Mouse (Mus musculus) retina, postnatal 7 days (tissue): ENCODE measurements around the gene Cpa2.
A peak's percentile ranks its signal among the peaks of the same experiment; 100 is the strongest.

Experiments
- DNase-seq: peaks from one replicate; pipeline ENCODE4 v3.0.0-alpha.2; 2012; ENCODE audit warnings: low read depth, low spot score

The Cpa2 gene

DNA sequence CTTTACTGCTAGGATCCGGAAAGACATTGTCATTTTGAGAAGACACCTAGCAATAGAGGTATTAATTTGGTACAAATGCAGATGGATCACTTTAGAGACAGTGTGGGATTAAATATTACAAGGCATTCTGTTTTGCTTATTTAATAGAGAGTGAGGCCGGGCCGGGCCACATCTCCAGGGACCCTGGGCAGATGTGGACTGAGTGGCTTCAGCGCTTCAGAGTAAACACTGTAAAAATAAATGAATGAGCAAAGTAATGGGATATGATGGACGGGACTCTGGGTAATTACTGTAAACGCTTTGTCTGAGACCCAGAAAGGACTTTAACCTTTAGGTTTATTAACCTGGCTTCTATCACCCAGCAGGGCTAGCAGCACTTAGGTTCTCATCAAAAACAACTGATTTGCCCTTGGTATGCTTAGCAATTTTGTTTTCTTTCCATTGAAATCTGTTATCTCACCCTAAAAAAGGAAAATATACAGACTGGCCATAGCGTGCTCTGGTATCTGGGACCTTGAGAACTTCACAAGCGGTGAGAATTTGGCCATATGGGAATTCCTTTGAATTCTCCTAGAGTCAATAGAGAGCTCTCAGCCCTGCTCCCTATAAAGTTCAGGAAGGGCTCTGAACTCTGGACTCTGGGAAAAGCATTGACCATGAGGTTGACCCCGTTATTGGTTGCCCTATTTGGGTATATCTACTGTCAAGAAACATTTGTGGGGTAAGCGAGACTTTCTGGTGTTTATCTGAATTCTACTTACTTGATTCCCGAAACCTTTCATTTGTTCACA lies at the start of gene Cpa2:
TSS of gene Cpa2 (plus strand) at position 574 of the 791 bp plus-strand sequence.
- no peak for DNase-seq

GRCm38 (mm10) chr6:30499049-30499448 lies 42.3 kb upstream of the Cpa2 start:
- DNase-seq, result no peak

GRCm38 (mm10) chr6:30508824-30509223 lies 32.6 kb upstream of the Cpa2 start:
- DNase-seq, result no peak

DNA sequence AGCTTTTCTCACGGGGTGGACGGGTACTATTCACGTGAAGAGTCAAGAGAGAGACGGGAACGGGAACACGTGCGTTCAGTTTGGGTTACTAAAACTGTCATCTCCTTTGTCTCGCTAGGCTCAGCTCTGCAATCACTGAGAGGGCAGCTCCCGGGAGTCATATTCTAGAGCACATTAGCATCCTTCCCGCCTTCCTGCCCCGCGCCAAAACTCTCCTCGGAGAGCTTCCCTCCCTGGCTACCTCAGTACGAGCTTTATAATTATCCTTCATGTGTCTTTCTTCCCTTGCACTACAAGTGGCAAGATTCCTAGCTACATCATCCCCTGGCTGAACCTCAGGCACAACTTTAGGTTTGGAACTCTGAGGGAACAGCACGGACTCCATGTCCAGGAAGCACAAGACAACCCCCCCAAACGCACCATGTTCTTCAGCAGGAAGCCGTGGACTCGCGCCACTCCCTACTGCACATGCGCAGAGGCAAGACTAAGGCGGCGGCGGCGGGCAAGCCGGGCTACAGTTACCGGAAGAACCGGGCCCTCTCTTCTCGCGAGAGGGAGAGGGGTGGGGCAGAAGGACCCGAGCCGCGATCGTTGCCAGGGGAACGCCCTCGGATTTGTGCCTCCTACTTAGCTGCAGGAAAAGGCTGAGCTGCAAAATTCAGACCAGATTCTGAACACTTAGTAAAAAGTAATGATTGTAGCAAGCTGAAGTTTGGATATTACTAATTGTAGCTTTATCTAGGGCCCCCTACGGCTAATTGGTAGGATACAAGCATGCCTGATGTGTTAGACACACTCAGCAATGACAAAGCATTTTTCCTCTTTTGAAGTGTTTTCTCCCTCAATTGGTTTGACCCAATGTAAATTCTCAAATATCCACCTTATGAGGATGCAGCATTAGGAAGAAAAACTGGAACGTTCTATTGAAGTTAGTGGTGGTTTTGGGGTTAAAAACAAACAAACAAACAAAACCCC lies 31.8 kb upstream of the Cpa2 start, which contains the start of the genes Tmem209 and Ssmem1:
TSS of gene Tmem209 (minus strand) at position 519 of the 975 bp plus-strand sequence.
TSS of gene Ssmem1 (plus strand) at position 585 of the 975 bp plus-strand sequence.
- DNase-seq, result peak; percentile 97

GRCm38 (mm10) chr6:30510291-30510690 lies 31.1 kb upstream of the Cpa2 start:
- no peak for DNase-seq

DNA sequence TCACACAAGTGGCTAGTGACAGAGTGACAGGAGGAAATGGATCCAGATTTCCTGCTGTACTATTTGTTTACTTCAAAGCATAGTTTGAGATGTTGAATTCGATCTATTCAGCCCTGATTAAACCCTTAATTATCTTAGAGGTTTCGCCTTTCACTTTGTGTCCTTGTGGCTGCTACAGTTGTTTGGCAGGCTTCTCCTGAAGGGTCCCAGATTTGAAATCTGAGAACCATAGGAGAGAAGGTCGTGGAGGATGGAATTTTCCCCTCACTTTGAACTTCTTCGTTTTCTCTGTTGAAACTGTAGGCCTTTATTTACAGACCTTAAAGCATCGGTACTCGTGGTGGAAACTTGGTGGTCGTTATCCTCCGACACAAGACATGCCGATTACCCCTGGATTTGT lies 27.1 kb upstream of the Cpa2 start:
- DNase-seq, result no peak

DNA sequence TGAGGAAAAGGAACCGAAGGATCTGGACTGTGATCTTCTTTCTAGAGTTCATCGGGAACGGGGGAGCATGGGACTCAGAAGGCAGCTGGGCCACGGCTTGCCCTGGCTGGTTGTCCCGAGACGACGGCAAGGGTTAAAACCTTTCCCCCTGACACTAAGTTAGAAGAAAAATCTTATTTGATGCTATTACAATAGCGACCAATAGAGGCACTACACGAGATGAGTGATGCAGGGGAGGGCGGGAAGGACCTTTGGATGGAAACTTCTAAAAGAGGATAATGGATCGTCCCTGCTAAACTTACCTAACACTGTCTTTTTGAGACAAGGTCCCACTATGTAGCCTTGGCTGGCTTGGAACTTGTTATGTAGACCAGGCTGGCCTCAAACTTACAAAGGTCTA lies 21.0 kb upstream of the Cpa2 start:
- DNase-seq, result no peak

- no peak for DNase-seq
Measured at GRCm38 (mm10) chr6:30525456-30526332, 15.7 kb upstream of the Cpa2 start.

GRCm38 (mm10) chr6:30526586-30527515 lies 14.5 kb upstream of the Cpa2 start:
- DNase-seq, result no peak

- DNase-seq, result no peak
Measured at GRCm38 (mm10) chr6:30528800-30529199, 12.6 kb upstream of the Cpa2 start.

DNA sequence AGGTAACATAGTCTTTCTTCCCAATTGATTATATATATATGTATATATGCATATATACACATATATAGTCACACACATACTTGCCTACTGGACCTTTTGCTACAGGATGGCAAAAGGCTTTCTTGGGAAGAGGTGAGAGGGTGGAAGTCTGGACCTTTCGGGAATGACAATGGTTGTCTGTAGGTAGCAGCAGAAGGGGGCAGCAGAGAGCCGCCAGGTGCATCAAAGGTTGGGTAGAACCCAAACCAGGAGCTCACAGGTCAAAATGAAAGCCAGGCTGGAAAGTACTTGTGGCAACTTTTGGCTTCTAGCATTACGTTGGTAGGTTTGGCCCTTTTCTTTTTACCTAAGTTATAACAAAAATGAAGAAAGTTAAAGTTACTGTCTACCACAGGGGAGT lies 6.0 kb upstream of the Cpa2 start:
- no peak for DNase-seq

DNA sequence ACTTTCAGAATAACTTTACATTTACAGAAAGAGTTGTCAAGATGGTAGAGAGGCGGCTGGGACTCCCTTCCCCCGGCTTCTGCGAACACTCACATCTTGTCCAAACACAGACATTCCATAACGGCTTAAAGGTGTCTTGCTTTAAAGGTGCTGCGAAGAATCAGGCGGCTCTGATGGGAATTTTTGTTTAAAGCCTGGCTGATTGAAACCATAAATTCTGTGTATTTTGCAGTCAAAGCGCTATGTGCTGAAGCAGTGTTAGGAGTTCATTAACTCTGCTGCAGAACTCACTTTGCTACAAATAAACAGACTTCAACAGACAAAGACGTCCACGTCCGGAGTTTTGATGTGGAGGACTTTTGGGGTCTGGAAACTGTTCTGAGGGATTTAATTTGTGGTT lies 3.1 kb upstream of the Cpa2 start:
- DNase-seq, result no peak

- DNase-seq, result no peak
Measured at GRCm38 (mm10) chr6:30538800-30539199, 2.6 kb upstream of the Cpa2 start.

GRCm38 (mm10) chr6:30542277-30542676 lies 895 bp downstream of the Cpa2 start:
- no peak for DNase-seq

DNA sequence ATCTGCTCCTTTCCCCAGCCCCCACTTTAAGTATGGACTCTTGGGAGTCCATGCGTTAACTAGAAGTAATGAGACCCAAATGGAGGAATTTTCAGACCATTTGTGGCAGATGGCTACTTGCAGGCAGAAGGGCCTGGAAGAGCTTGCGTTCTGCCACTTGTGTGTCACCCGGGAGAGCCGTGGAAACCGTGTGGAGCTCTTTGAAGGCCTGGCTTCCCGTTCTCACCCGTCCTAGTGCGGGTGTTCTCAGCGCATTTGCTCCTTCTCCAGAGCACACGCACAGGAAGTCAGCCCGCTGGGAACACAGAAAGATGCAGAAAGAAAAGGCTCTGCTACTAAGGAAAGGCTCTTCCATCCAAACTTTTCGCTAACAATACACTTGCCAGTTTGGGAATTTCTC lies 1.7 kb downstream of the Cpa2 start:
- no peak for DNase-seq

DNA sequence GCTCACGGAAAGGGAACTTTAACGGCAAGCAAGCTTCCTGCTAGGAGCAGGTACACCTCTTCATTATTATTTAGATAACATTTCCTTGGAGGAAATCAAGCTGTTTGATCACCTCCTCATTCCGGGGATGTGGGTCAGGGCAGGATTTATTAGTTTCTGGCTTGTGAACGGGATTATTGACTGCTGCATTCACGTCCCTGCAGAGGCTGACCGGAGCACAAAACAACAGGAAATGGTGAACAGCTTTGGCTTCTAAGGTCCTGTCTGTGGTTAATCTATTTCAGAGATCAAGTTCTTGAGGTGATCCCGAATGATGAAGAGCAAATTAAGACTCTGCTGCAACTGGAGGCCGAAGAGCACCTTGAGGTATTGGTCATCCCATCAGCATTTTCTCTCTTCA lies 2.5 kb downstream of the Cpa2 start:
- no peak for DNase-seq

GRCm38 (mm10) chr6:30545689-30546088 lies 4.3 kb downstream of the Cpa2 start:
- no peak for DNase-seq

DNA sequence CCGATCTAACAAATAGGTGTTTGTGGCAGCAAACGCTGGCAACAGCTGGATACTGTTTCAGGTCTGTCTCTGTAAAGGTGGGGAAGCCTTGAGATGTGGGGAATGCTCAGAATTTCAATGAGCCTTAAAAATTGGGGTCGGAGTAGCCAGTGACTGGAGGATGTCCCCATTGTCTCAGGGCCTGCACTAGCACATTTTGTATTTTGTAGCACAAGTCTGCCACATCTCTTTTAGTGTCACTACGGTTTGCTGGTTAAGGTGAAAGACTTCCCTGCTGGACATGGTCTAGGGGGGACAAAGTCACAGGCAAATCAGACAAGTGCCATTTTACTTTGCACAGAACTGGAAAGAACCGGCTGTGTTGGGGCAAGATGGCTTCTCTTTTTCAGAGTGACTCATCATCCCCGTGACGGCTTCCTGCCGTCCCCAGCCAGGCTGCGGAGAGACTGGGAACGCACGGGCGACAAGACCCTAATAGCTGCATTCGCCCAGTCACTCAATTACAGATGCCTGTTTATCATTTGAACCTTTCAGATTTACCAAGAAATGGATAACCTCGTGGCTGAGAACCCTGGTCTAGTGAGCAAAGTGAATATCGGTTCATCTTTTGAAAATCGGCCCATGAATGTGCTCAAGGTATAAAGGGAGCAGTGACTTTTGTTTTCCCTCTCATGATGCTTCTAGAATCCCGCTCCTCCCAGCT lies 5.3 kb downstream of the Cpa2 start:
- DNase-seq, result no peak

- DNase-seq, result no peak
Measured at GRCm38 (mm10) chr6:30547274-30547645, 5.9 kb downstream of the Cpa2 start.
